In genomic region chr14:25402409-25402808, GRCm38 (mm10) we compare ENCODE assay signal across 16 mouse cellular contexts. TPM values are rescaled to one million over a fixed set of nuclear protein-coding genes. Genes with fewer than 3 reads are reported as not detected.
A peak's percentile ranks its signal among the peaks of the same experiment; 100 is the strongest.
DNase-seq lines count a peak whose midpoint lies in the region; ATAC-seq lines count a peak whose summit lies in the region.
"Had no signal": no experiment of that assay in that cellular context is flagged by ENCODE, and none has a peak within 500 bp of the region (broad histone marks: within the 10 kb centered on the region; RNA-seq: fewer than 3 reads in every experiment).

No protein-coding gene starts in this region.

- 57% methylated on average over 1 of the region's 1 CpGs for WGBS in lung, embryonic 15.5 days
- WGBS in heart, embryonic 15.5 days: 68% methylated on average over 1 of the region's 1 CpGs
- WGBS in liver, embryonic 15.5 days (ENCODE audit: insufficient replicate concordance): 9% methylated on average over 1 of the region's 1 CpGs

- H3K4me1 ChIP-seq in lung, embryonic 15.5 days: peaks cover 24% of the 10 kb centered on the region
- peaks cover 70% of the 10 kb centered on the region for H3K4me1 ChIP-seq in heart, embryonic 15.5 days (replicated peaks)
- peaks cover 69% of the 10 kb centered on the region for H3K4me1 ChIP-seq in liver, embryonic 15.5 days (replicated peaks)

- H3K4me3 ChIP-seq in lung, embryonic 15.5 days: no peak overlapping the region
- H3K4me3 ChIP-seq in heart, embryonic 15.5 days: no peak overlapping the region
- peak overlapping the region; percentile 41; the same call in 1 of the 2 replicates for H3K4me3 ChIP-seq in liver, embryonic 15.5 days (replicated peaks)
- H3K4me3 ChIP-seq: hindbrain, embryonic 13.5 days; limb, embryonic 15.5 days had no signal

- peak; percentile 94 for DNase-seq in heart, adult 11 months
- no peak for DNase-seq in heart, postnatal 25 days (ENCODE audit: low spot score)
- no peak for DNase-seq in lung, postnatal 14 days
- DNase-seq in kidney, postnatal 36 days: no peak
- no peak for DNase-seq in left cerebral cortex, postnatal 14 days (ENCODE audit: low spot score in 2 of 2)
- DNase-seq: adrenal gland, postnatal 14 days; cerebellum, postnatal 10 days; kidney, adult 11 months; midbrain, embryonic 14.5 days; right cerebral cortex, postnatal 25 days; thymus, adult 18-20 months had no signal

- no peak for ATAC-seq in lung, embryonic 15.5 days (ENCODE audit: borderline replicate concordance, extremely low read depth, low FRiP score, low TSS enrichment)
- ATAC-seq in heart, embryonic 15.5 days (replicated peaks; ENCODE audit: insufficient number of reproducible peaks, insufficient read depth, low FRiP score, low read depth): no peak
- no peak for ATAC-seq in liver, embryonic 15.5 days (ENCODE audit: insufficient read depth)

- no peaks in the 10 kb centered on the region for H3K36me3 ChIP-seq in lung, embryonic 15.5 days
- H3K36me3 ChIP-seq in heart, embryonic 15.5 days: no peaks in the 10 kb centered on the region
- no peaks in the 10 kb centered on the region for H3K36me3 ChIP-seq in liver, embryonic 15.5 days (replicated peaks)
- H3K36me3 ChIP-seq: hindbrain, embryonic 13.5 days; limb, embryonic 15.5 days had no signal

- H3K9ac ChIP-seq in lung, embryonic 15.5 days: no peak overlapping the region
- H3K9ac ChIP-seq in heart, embryonic 15.5 days: no peak overlapping the region
- H3K9ac ChIP-seq in liver, embryonic 15.5 days: peak overlapping the region; percentile 20
- H3K9ac ChIP-seq: hindbrain, embryonic 13.5 days; limb, embryonic 15.5 days had no signal

- H3K9me3 ChIP-seq in lung, embryonic 15.5 days: no peaks in the 10 kb centered on the region
- no peaks in the 10 kb centered on the region for H3K9me3 ChIP-seq in heart, embryonic 15.5 days (replicated peaks)
- no peaks in the 10 kb centered on the region for H3K9me3 ChIP-seq in liver, embryonic 15.5 days (replicated peaks)
- H3K9me3 ChIP-seq: hindbrain, embryonic 13.5 days; limb, embryonic 15.5 days had no signal

- H3K27me3 ChIP-seq in lung, embryonic 15.5 days: no peaks in the 10 kb centered on the region
- H3K27me3 ChIP-seq in heart, embryonic 15.5 days: no peaks in the 10 kb centered on the region
- H3K27me3 ChIP-seq in liver, embryonic 15.5 days: no peaks in the 10 kb centered on the region
- H3K27me3 ChIP-seq: limb, embryonic 15.5 days had no signal

- H3K27ac ChIP-seq in lung, embryonic 15.5 days: peak overlapping the region; percentile 81
- peak overlapping the region; percentile 57 for H3K27ac ChIP-seq in heart, embryonic 15.5 days
- peak overlapping the region; percentile 86 for H3K27ac ChIP-seq in liver, embryonic 15.5 days (replicated peaks)
- H3K27ac ChIP-seq: hindbrain, embryonic 13.5 days; limb, embryonic 15.5 days had no signal

- intact Hi-C loops in heart, postnatal 25 days (cut with DNase I): no loop called here
- intact Hi-C loops in left cerebral cortex, postnatal 14 days (cut with DNase I): no loop called here

- H3K4me2 ChIP-seq in lung, embryonic 15.5 days: no peak overlapping the region
- H3K4me2 ChIP-seq in heart, embryonic 15.5 days: no peak overlapping the region
- peak overlapping the region; percentile 68 for H3K4me2 ChIP-seq in liver, embryonic 15.5 days
- H3K4me2 ChIP-seq: hindbrain, embryonic 13.5 days; limb, embryonic 15.5 days had no signal

RNA-seq across cellular contexts. Expression of gene Zmiz1, which starts 56.6 kb away (rescaled TPM):
- total RNA-seq in heart, postnatal 25 days (2021): 10 to 100 TPM; 40.2 to 49.9 TPM
- polyA plus RNA-seq in lung, embryonic 15.5 days (2015; fragmentation: Nextera tagmentation; extraction: Ambion mirVana): 19.8 and 23.8 TPM in 2 replicates
- polyA plus RNA-seq in heart, embryonic 15.5 days (2015; fragmentation: Nextera tagmentation; extraction: Ambion mirVana): 22.1 and 26.2 TPM in 2 replicates
- polyA plus RNA-seq in liver, embryonic 15.5 days (2015; fragmentation: Nextera tagmentation; extraction: Ambion mirVana): 4.3 and 4.9 TPM in 2 replicates
- total RNA-seq in left cerebral cortex, postnatal 14 days (2021): 10 to 100 TPM; 86.2 to 98.9 TPM
